Mouse (Mus musculus) liver, adult 2 months (tissue): ENCODE data around the gene Rufy4.

Source experiments
- CTCF ChIP-seq: fragments of 200-500 bp; IDR thresholded peaks from 2 replicates; pipeline ENCODE4 v1.5.1; 2011; ENCODE audit warnings: low read depth, low read length, control low read depth
- POLR2A ChIP-seq: fragments of 200-500 bp; IDR thresholded peaks from 2 replicates; pipeline ENCODE4 v1.6.1; 2011; ENCODE audit warnings: low read length, control low read depth; ENCODE audit not compliant: insufficient read depth; ENCODE audit errors: extremely low read depth

GRCm38 (mm10) chr1:74139415-74139814, 14.1 kb downstream of the Rufy4 start:
- TF ChIP-seq CTCF (no peak), POLR2A (no peak)
